Mouse (Mus musculus): Measurements from ENCODE around the gene Steap4.

- TF ChIP-seq POLR2A (IDR thresholded peaks at IDR 0.05; ENCODE audit: insufficient read length, low read depth) (no peak), TCF3 (IDR thresholded peaks at IDR 0.05; ENCODE audit: insufficient read length, low read depth) (no peak), MAX (IDR thresholded peaks at IDR 0.05; ENCODE audit: low read depth) (no peak), POLR2AphosphoS2 (IDR thresholded peaks at IDR 0.05; ENCODE audit: insufficient read length, low read depth) (no peak), USF1 (IDR thresholded peaks at IDR 0.05; ENCODE audit: low read depth) (no peak), MYOD1 (IDR thresholded peaks at IDR 0.05; ENCODE audit: control insufficient read depth in 1 of 3, insufficient read length in 2 of 3, low read depth in 2 of 3) (no peak), E2F4 (IDR thresholded peaks at IDR 0.05; ENCODE audit: insufficient read depth) (no peak), CEBPB (IDR thresholded peaks at IDR 0.05; ENCODE audit: insufficient read depth, poor library complexity, severe bottlenecking) (no peak), REST (IDR thresholded peaks at IDR 0.05; ENCODE audit: insufficient read depth, insufficient read length) (no peak), TCF12 (IDR thresholded peaks at IDR 0.05; ENCODE audit: insufficient read depth, poor library complexity, severe bottlenecking) (no peak), MYOG (IDR thresholded peaks at IDR 0.05; ENCODE audit: control insufficient read depth in 1 of 3, insufficient read depth in 1 of 3, insufficient read length in 2 of 3, low read depth in 2 of 3) (no peak), SRF (IDR thresholded peaks at IDR 0.05; ENCODE audit: control insufficient read depth, insufficient read length, low read depth) (no peak)
These were observed 28.2 kb downstream of the Steap4 start for GRCm38 (mm10) chr5:7988415-7988814.

All from myocyte (in vitro differentiated cells).